Mouse (Mus musculus): ENCODE measurements at regions not wholly inside any gene's neighbourhood (a gene's known extent, or its start where the extent isn't known, plus 50 kb on each side); places are given as distances from the start of the nearest gene placed in this dataset.

- Histone ChIP-seq H3K4me3 (replicated peaks; ENCODE audit: low read length) (no peak overlapping the region), H3K36me3 (ENCODE audit: insufficient read depth, low read length) (no peaks in the 10 kb centered on the region), H3K9me3 (ENCODE audit: low read length) (no peaks in the 10 kb centered on the region), H3K27me3 (ENCODE audit: insufficient read depth, low read length) (no peaks in the 10 kb centered on the region), H3K4me1 (replicated peaks; ENCODE audit: low read depth, low read length) (peaks cover 3% of the 10 kb centered on the region; the same call in 1 of the 2 replicates)
- TF ChIP-seq CTCF (conservative IDR thresholded peaks at IDR 0.05; ENCODE audit: low read length) = no peak
- no peak for TF ChIP-seq NANOG (IDR thresholded peaks at IDR 0.05; ENCODE audit: borderline replicate concordance, low read length)
- TF ChIP-seq POU5F1 (IDR thresholded peaks at IDR 0.05; ENCODE audit: borderline replicate concordance, low read length) = no peak
Observed at GRCm38 (mm10) chr2:109621595-109621994, 52.9 kb upstream of the Bdnf start.

All from E14TG2a.4 (cell line).